Mouse (Mus musculus): ENCODE measurements around the gene Samm50. TPM values are rescaled to one million over a fixed set of nuclear protein-coding genes. Genes with fewer than 3 reads are reported as not detected.

Gene Samm50
- polyA plus RNA-seq, 1 experiment from 2014 or later: 151 TPM

GRCm38 (mm10) chr15:84231113-84231712 is 39.2 kb downstream of the Samm50 start:
- peaks cover 7% of the 10 kb centered on the region; the same call in 1 of the 2 replicates for H3K27me3 ChIP-seq (replicated peaks)
- H3K27ac ChIP-seq: 0 out of 2 replicates have a peak overlapping the region, but pooled peaks have one; percentile 10
- WGBS: 9% methylated on average over 16 of the region's 16 CpGs
- peak overlapping the region; percentile 88 for H3K4me2 ChIP-seq (replicated peaks)
- H3K4me3 ChIP-seq (replicated peaks): peak overlapping the region; percentile 47
- H3K36me3 ChIP-seq: no peaks in the 10 kb centered on the region
- no peaks in the 10 kb centered on the region for H3K9me3 ChIP-seq
- peaks cover 16% of the 10 kb centered on the region for H3K4me1 ChIP-seq (replicated peaks)
- ATAC-seq: peak; percentile 68
- no peak overlapping the region for H3K9ac ChIP-seq

- Histone ChIP-seq H3K4me2 (replicated peaks) (peak within 1 kb of the TSS; percentile 88), H3K9ac (peak within 1 kb of the TSS; percentile 46), H3K4me1 (replicated peaks) (peaks cover 16% of the 10 kb centered on the region), H3K27me3 (replicated peaks) (peaks cover 7% of the 10 kb centered on the region; the same call in 1 of the 2 replicates), H3K9me3 (no peaks in the 10 kb centered on the region), H3K27ac (0 out of 2 replicates have a peak within 1 kb of the TSS, but pooled peaks have one; percentile 10), H3K36me3 (no peaks in the 10 kb centered on the region), H3K4me3 (replicated peaks) (peak within 1 kb of the TSS; percentile 47)
- WGBS: 1% methylated on average over 53 of the region's 53 CpGs
- peak; percentile 74 for ATAC-seq
These were observed 39.9 kb downstream of the Samm50 start, which contains the start of gene Parvb for GRCm38 (mm10) chr15:84231721-84232561. Gene Parvb, plus strand, starts transcription at chr15:84232043.

- peaks cover 7% of the 10 kb centered on the region; the same call in 1 of the 2 replicates for H3K27me3 ChIP-seq (replicated peaks)
- no peak overlapping the region for H3K27ac ChIP-seq
- no peaks in the 10 kb centered on the region for H3K36me3 ChIP-seq
- ATAC-seq: no peak
- no peak overlapping the region for H3K9ac ChIP-seq
- WGBS: 32% methylated on average over 8 of the region's 8 CpGs
- no peaks in the 10 kb centered on the region for H3K9me3 ChIP-seq
- peaks cover 16% of the 10 kb centered on the region for H3K4me1 ChIP-seq (replicated peaks)
- H3K4me2 ChIP-seq (replicated peaks): peak overlapping the region; percentile 88
- H3K4me3 ChIP-seq (replicated peaks): peak overlapping the region; percentile 47; the same call in 1 of the 2 replicates
These were observed 40.6 kb downstream of the Samm50 start for GRCm38 (mm10) chr15:84232609-84233008.

GRCm38 (mm10) chr15:84234794-84235581 is 42.9 kb downstream of the Samm50 start:
- Histone ChIP-seq H3K27me3 (replicated peaks) (peaks cover 7% of the 10 kb centered on the region), H3K4me3 (replicated peaks) (no peak overlapping the region), H3K27ac (0 out of 2 replicates have a peak overlapping the region, but pooled peaks have one; percentile 2), H3K36me3 (no peaks in the 10 kb centered on the region), H3K4me2 (replicated peaks) (no peak overlapping the region), H3K9me3 (no peaks in the 10 kb centered on the region), H3K9ac (no peak overlapping the region), H3K4me1 (replicated peaks) (peaks cover 29% of the 10 kb centered on the region)
- WGBS: 85% methylated on average over 7 of the region's 7 CpGs
- ATAC-seq: no peak

GRCm38 (mm10) chr15:84235646-84236045 is 43.6 kb downstream of the Samm50 start:
- 82% methylated on average over 7 of the region's 7 CpGs for WGBS
- ATAC-seq: peak; percentile 18; the same call in 1 of the 2 replicates
- peaks cover 7% of the 10 kb centered on the region for H3K27me3 ChIP-seq (replicated peaks)
- no peak overlapping the region for H3K4me3 ChIP-seq (replicated peaks)
- no peaks in the 10 kb centered on the region for H3K9me3 ChIP-seq
- H3K4me2 ChIP-seq (replicated peaks): no peak overlapping the region
- peaks cover 28% of the 10 kb centered on the region for H3K4me1 ChIP-seq (replicated peaks)
- no peak overlapping the region for H3K27ac ChIP-seq
- no peaks in the 10 kb centered on the region for H3K36me3 ChIP-seq
- H3K9ac ChIP-seq: no peak overlapping the region

GRCm38 (mm10) chr15:84238552-84238951 is 46.5 kb downstream of the Samm50 start:
- Histone ChIP-seq H3K27me3 (replicated peaks) (no peaks in the 10 kb centered on the region; the same call in 1 of the 2 replicates), H3K9me3 (no peaks in the 10 kb centered on the region), H3K4me2 (replicated peaks) (peak overlapping the region; percentile 41), H3K9ac (no peak overlapping the region), H3K4me3 (replicated peaks) (no peak overlapping the region), H3K4me1 (replicated peaks) (peaks cover 13% of the 10 kb centered on the region; the same call in 1 of the 2 replicates), H3K27ac (no peak overlapping the region), H3K36me3 (no peaks in the 10 kb centered on the region)
- WGBS: 18% methylated on average over 15 of the region's 15 CpGs
- no peak for ATAC-seq

GRCm38 (mm10) chr15:84238991-84239401 is 47.0 kb downstream of the Samm50 start:
- H3K4me2 ChIP-seq (replicated peaks): peak overlapping the region; percentile 41
- no peak overlapping the region for H3K4me3 ChIP-seq (replicated peaks)
- 0 out of 2 replicates have a peak, but pooled peaks have one; percentile 47 for ATAC-seq
- H3K27ac ChIP-seq: no peak overlapping the region
- no peaks in the 10 kb centered on the region for H3K9me3 ChIP-seq
- H3K9ac ChIP-seq: no peak overlapping the region
- WGBS: 6% methylated on average over 16 of the region's 16 CpGs
- no peaks in the 10 kb centered on the region; the same call in 1 of the 2 replicates for H3K27me3 ChIP-seq (replicated peaks)
- H3K4me1 ChIP-seq (replicated peaks): peaks cover 13% of the 10 kb centered on the region; the same call in 1 of the 2 replicates
- H3K36me3 ChIP-seq: no peaks in the 10 kb centered on the region

- 43% methylated on average over 7 of the region's 7 CpGs for WGBS
- Histone ChIP-seq H3K4me3 (replicated peaks) (no peak overlapping the region), H3K4me2 (replicated peaks) (no peak overlapping the region), H3K27me3 (replicated peaks) (no peaks in the 10 kb centered on the region; the same call in 1 of the 2 replicates), H3K4me1 (replicated peaks) (peaks cover 13% of the 10 kb centered on the region; the same call in 1 of the 2 replicates), H3K36me3 (no peaks in the 10 kb centered on the region), H3K27ac (no peak overlapping the region), H3K9ac (no peak overlapping the region), H3K9me3 (no peaks in the 10 kb centered on the region)
- no peak for ATAC-seq
These were observed 49.5 kb downstream of the Samm50 start for GRCm38 (mm10) chr15:84241520-84241919.

- H3K27me3 ChIP-seq (replicated peaks): no peaks in the 10 kb centered on the region
- no peaks in the 10 kb centered on the region for H3K4me1 ChIP-seq (replicated peaks)
- no peaks in the 10 kb centered on the region for H3K36me3 ChIP-seq
- no peaks in the 10 kb centered on the region for H3K9me3 ChIP-seq
- 77% methylated on average over 7 of the region's 7 CpGs for WGBS
- H3K27ac ChIP-seq: no peak overlapping the region
- no peak overlapping the region for H3K4me2 ChIP-seq (replicated peaks)
- no peak overlapping the region for H3K9ac ChIP-seq
- no peak overlapping the region for H3K4me3 ChIP-seq (replicated peaks)
- no peak for ATAC-seq
These were observed 53.1 kb downstream of the Samm50 start for GRCm38 (mm10) chr15:84245104-84245503.

GRCm38 (mm10) chr15:84246195-84246594 is 54.2 kb downstream of the Samm50 start:
- no peaks in the 10 kb centered on the region for H3K9me3 ChIP-seq
- H3K4me2 ChIP-seq (replicated peaks): no peak overlapping the region
- H3K27me3 ChIP-seq (replicated peaks): no peaks in the 10 kb centered on the region
- no peak for ATAC-seq
- no peaks in the 10 kb centered on the region for H3K36me3 ChIP-seq
- no peak overlapping the region for H3K27ac ChIP-seq
- H3K4me1 ChIP-seq (replicated peaks): peaks cover 2% of the 10 kb centered on the region; the same call in 1 of the 2 replicates
- no peak overlapping the region for H3K9ac ChIP-seq
- H3K4me3 ChIP-seq (replicated peaks): no peak overlapping the region
- 93% methylated on average over 6 of the region's 6 CpGs for WGBS

- WGBS: 96% methylated on average over 3 of the region's 3 CpGs
- no peak for ATAC-seq
- Histone ChIP-seq H3K4me2 (replicated peaks) (no peak overlapping the region), H3K9ac (no peak overlapping the region), H3K27me3 (replicated peaks) (no peaks in the 10 kb centered on the region), H3K4me3 (replicated peaks) (no peak overlapping the region), H3K36me3 (no peaks in the 10 kb centered on the region), H3K4me1 (replicated peaks) (peaks cover 2% of the 10 kb centered on the region; the same call in 1 of the 2 replicates), H3K9me3 (no peaks in the 10 kb centered on the region), H3K27ac (no peak overlapping the region)
These were observed 55.3 kb downstream of the Samm50 start for GRCm38 (mm10) chr15:84247309-84247708.
